Mouse (Mus musculus): ENCODE measurements around the gene Susd1. TPM values are rescaled to one million over a fixed set of nuclear protein-coding genes. Genes with fewer than 3 reads are reported as not detected.

Gene Susd1
- polyA plus RNA-seq (2021; fragmentation: Nextera tagmentation): 1.7 and 4.0 TPM in 2 replicates
- long read RNA-seq, experiment 1, partial matches to known transcripts: 0 of 6 reads
- long read RNA-seq, experiment 1, other reads (novel, unspliced or antisense): 4 of 6 reads
- long read RNA-seq, experiment 2, partial matches to known transcripts: 0 of 3 reads
- long read RNA-seq, experiment 2, other reads (novel, unspliced or antisense): 3 of 3 reads

GRCm38 (mm10) chr4:59437990-59438854 lies at the start of gene Susd1:
TSS of gene Susd1 (minus strand) at chr4:59438633.

Other genes starting within 250 kb of the Susd1 start
- gene Ugcg, start 249.4 kb downstream of the Susd1 start, polyA plus RNA-seq (2021; fragmentation: Nextera tagmentation): 8.0 and 12.8 TPM in 2 replicates
- 5.9 and 9.3 TPM in 2 replicates for gene Ptbp3, start 110.7 kb upstream of the Susd1 start, polyA plus RNA-seq (2021; fragmentation: Nextera tagmentation)
- gene Hsdl2, start 142.9 kb upstream of the Susd1 start, polyA plus RNA-seq (2021; fragmentation: Nextera tagmentation): 35.9 and 46.4 TPM in 2 replicates
- gene E130308A19Rik, start 187.6 kb upstream of the Susd1 start, polyA plus RNA-seq (2021; fragmentation: Nextera tagmentation): 2.2 and 9.5 TPM in 2 replicates